Mouse (Mus musculus) cerebellum, adult 11 months (tissue): ENCODE measurements around the gene Gm20388.

Source experiments
- DNase-seq: peaks from one replicate; pipeline ENCODE4 v3.0.0; 2022

Gm20388 gene

GRCm38 (mm10) chr8:123126193-123126816, 3215.7 kb downstream of the Gm20388 start:
- no peak for DNase-seq

- DNase-seq, result no peak
Observed at GRCm38 (mm10) chr8:123131041-123131440, 3220.4 kb downstream of the Gm20388 start.

GRCm38 (mm10) chr8:123132953-123133352, 3222.3 kb downstream of the Gm20388 start:
- DNase-seq, result no peak

GRCm38 (mm10) chr8:123134149-123134713, 3223.6 kb downstream of the Gm20388 start:
- DNase-seq, result no peak

GRCm38 (mm10) chr8:123135406-123135805, 3224.8 kb downstream of the Gm20388 start:
- no peak for DNase-seq

- DNase-seq, result no peak
Observed at GRCm38 (mm10) chr8:123135806-123136205, 3225.2 kb downstream of the Gm20388 start.

GRCm38 (mm10) chr8:123136287-123136686, 3225.6 kb downstream of the Gm20388 start:
- no peak for DNase-seq

- DNase-seq, result no peak
Observed at GRCm38 (mm10) chr8:123137645-123138077, 3227.0 kb downstream of the Gm20388 start.

- DNase-seq, result no peak
Observed at GRCm38 (mm10) chr8:123138741-123139140, 3228.1 kb downstream of the Gm20388 start.

GRCm38 (mm10) chr8:123141741-123142462, 3231.3 kb downstream of the Gm20388 start:
- peak; percentile 68 for DNase-seq

- DNase-seq, result no peak
Observed at GRCm38 (mm10) chr8:123145279-123145678, 3234.6 kb downstream of the Gm20388 start.

GRCm38 (mm10) chr8:123146390-123146789, 3235.7 kb downstream of the Gm20388 start:
- DNase-seq, result no peak

GRCm38 (mm10) chr8:123150737-123151171, 3240.1 kb downstream of the Gm20388 start:
- DNase-seq, result no peak

- no peak for DNase-seq
Observed at GRCm38 (mm10) chr8:123155177-123155576, 3244.5 kb downstream of the Gm20388 start.

GRCm38 (mm10) chr8:123156070-123156773, 3245.6 kb downstream of the Gm20388 start:
- no peak for DNase-seq

GRCm38 (mm10) chr8:123157888-123158465, 3247.3 kb downstream of the Gm20388 start, which contains the start of gene Sult5a1:
Sult5a1 (minus strand) TSS chr8:123158315.
- no peak for DNase-seq

- DNase-seq, result no peak
Observed at GRCm38 (mm10) chr8:123181391-123181790, 3270.8 kb downstream of the Gm20388 start.

GRCm38 (mm10) chr8:123185566-123186409, 3275.1 kb downstream of the Gm20388 start, which contains the start of gene Dpep1:
Dpep1 (plus strand) TSS chr8:123186242.
- no peak for DNase-seq

GRCm38 (mm10) chr8:123188006-123188405, 3277.4 kb downstream of the Gm20388 start:
- DNase-seq, result no peak

- no peak for DNase-seq
Observed at GRCm38 (mm10) chr8:123188841-123189240, 3278.2 kb downstream of the Gm20388 start.

GRCm38 (mm10) chr8:123190678-123191077, 3280.0 kb downstream of the Gm20388 start:
- peak; percentile 35 for DNase-seq

GRCm38 (mm10) chr8:123191908-123192307, 3281.3 kb downstream of the Gm20388 start:
- DNase-seq, result no peak
